Mouse (Mus musculus): ENCODE data around the gene Dennd2c. TPM values are rescaled to one million over a fixed set of nuclear protein-coding genes. Genes with fewer than 3 reads are reported as not detected.
"Not testable (repeated sequence)": the region's sequence is repeated elsewhere in the genome, so short reads cannot be mapped to it uniquely, and the experiment has no call there.

Gene Dennd2c
- polyA plus RNA-seq, 1 experiment from 2014 or later = 3.7 TPM

GRCm38 (mm10) chr3:103182821-103183220 lies 80.4 kb downstream of the Dennd2c start:
- Histone ChIP-seq H3K36me3 (ENCODE audit: control insufficient read depth, insufficient read depth, low read length) (peaks cover 2% of the 10 kb centered on the region; the same call in 1 of the 2 replicates), H3K27ac (replicated peaks; ENCODE audit: low read depth, low read length) (no peak overlapping the region), H3K4me1 (ENCODE audit: control insufficient read depth, insufficient read depth, low read length) (no peaks in the 10 kb centered on the region), H3K4me2 (ENCODE audit: low read depth, severe bottlenecking) (no peak overlapping the region), H3K27me3 (ENCODE audit: control insufficient read depth, insufficient read depth, low read length) (no peaks in the 10 kb centered on the region), H3K9ac (ENCODE audit: low read length) (no peak overlapping the region), H3K9me3 (ENCODE audit: control insufficient read depth, low read length) (no peaks in the 10 kb centered on the region), H3K4me3 (ENCODE audit: low read depth, low read length) (no peak overlapping the region)
- no peak for ATAC-seq (ENCODE audit: insufficient number of reproducible peaks, low FRiP score, low TSS enrichment, low read depth)
- DNase-seq (ENCODE audit: low spot score) = no peak
- WGBS = 87% methylated on average over 14 of the region's 14 CpGs

GRCm38 (mm10) chr3:103184467-103184866 lies 82.1 kb downstream of the Dennd2c start:
- not testable (repeated sequence) for H3K9me3 ChIP-seq (ENCODE audit: control insufficient read depth, low read length); H3K4me3 ChIP-seq (ENCODE audit: low read depth, low read length); ATAC-seq (ENCODE audit: insufficient number of reproducible peaks, low FRiP score, low TSS enrichment, low read depth); H3K4me2 ChIP-seq (ENCODE audit: low read depth, severe bottlenecking); H3K4me1 ChIP-seq (ENCODE audit: control insufficient read depth, insufficient read depth, low read length); H3K9ac ChIP-seq (ENCODE audit: low read length); H3K27ac ChIP-seq (replicated peaks; ENCODE audit: low read depth, low read length); H3K27me3 ChIP-seq (ENCODE audit: control insufficient read depth, insufficient read depth, low read length); DNase-seq (ENCODE audit: low spot score); H3K36me3 ChIP-seq (ENCODE audit: control insufficient read depth, insufficient read depth, low read length)

- Histone ChIP-seq H3K4me2 (ENCODE audit: low read depth, severe bottlenecking) (no peak overlapping the region), H3K4me3 (ENCODE audit: low read depth, low read length) (no peak overlapping the region), H3K27me3 (ENCODE audit: control insufficient read depth, insufficient read depth, low read length) (no peaks in the 10 kb centered on the region), H3K36me3 (ENCODE audit: control insufficient read depth, insufficient read depth, low read length) (no peaks in the 10 kb centered on the region), H3K4me1 (ENCODE audit: control insufficient read depth, insufficient read depth, low read length) (no peaks in the 10 kb centered on the region), H3K9me3 (ENCODE audit: control insufficient read depth, low read length) (no peaks in the 10 kb centered on the region; the same call in 1 of the 2 replicates), H3K9ac (ENCODE audit: low read length) (no peak overlapping the region), H3K27ac (replicated peaks; ENCODE audit: low read depth, low read length) (no peak overlapping the region)
- DNase-seq (ENCODE audit: low spot score) = no peak
- ATAC-seq (ENCODE audit: insufficient number of reproducible peaks, low FRiP score, low TSS enrichment, low read depth) = no peak
- WGBS = 58% methylated on average over 5 of the region's 5 CpGs
These were observed 86.0 kb downstream of the Dennd2c start for GRCm38 (mm10) chr3:103188451-103188850.

GRCm38 (mm10) chr3:103188856-103189255 lies 86.5 kb downstream of the Dennd2c start:
- no peak for ATAC-seq (ENCODE audit: insufficient number of reproducible peaks, low FRiP score, low TSS enrichment, low read depth)
- H3K27me3 ChIP-seq (ENCODE audit: control insufficient read depth, insufficient read depth, low read length) = no peaks in the 10 kb centered on the region

GRCm38 (mm10) chr3:103192161-103192560 lies 89.8 kb downstream of the Dennd2c start:
- ATAC-seq (ENCODE audit: insufficient number of reproducible peaks, low FRiP score, low TSS enrichment, low read depth) = no peak
- Histone ChIP-seq H3K36me3 (ENCODE audit: control insufficient read depth, insufficient read depth, low read length) (no peaks in the 10 kb centered on the region), H3K9ac (ENCODE audit: low read length) (no peak overlapping the region), H3K27ac (replicated peaks; ENCODE audit: low read depth, low read length) (no peak overlapping the region), H3K9me3 (ENCODE audit: control insufficient read depth, low read length) (no peaks in the 10 kb centered on the region; the same call in 1 of the 2 replicates), H3K4me2 (ENCODE audit: low read depth, severe bottlenecking) (no peak overlapping the region), H3K27me3 (ENCODE audit: control insufficient read depth, insufficient read depth, low read length) (no peaks in the 10 kb centered on the region), H3K4me1 (ENCODE audit: control insufficient read depth, insufficient read depth, low read length) (no peaks in the 10 kb centered on the region), H3K4me3 (ENCODE audit: low read depth, low read length) (no peak overlapping the region)
- WGBS = 91% methylated on average over 4 of the region's 4 CpGs
- no peak for DNase-seq (ENCODE audit: low spot score)

More at GRCm38 (mm10) chr3:103188856-103189255, 86.5 kb downstream of the Dennd2c start:
- H3K4me2 ChIP-seq (ENCODE audit: low read depth, severe bottlenecking) = no peak overlapping the region
- no peak overlapping the region for H3K4me3 ChIP-seq (ENCODE audit: low read depth, low read length)
- H3K4me1 ChIP-seq (ENCODE audit: control insufficient read depth, insufficient read depth, low read length) = no peaks in the 10 kb centered on the region
- no peaks in the 10 kb centered on the region; the same call in 1 of the 2 replicates for H3K9me3 ChIP-seq (ENCODE audit: control insufficient read depth, low read length)
- DNase-seq (ENCODE audit: low spot score) = no peak
- no peak overlapping the region for H3K27ac ChIP-seq (replicated peaks; ENCODE audit: low read depth, low read length)
- H3K9ac ChIP-seq (ENCODE audit: low read length) = no peak overlapping the region
- no peaks in the 10 kb centered on the region for H3K36me3 ChIP-seq (ENCODE audit: control insufficient read depth, insufficient read depth, low read length)
- WGBS = 91% methylated on average over 2 of the region's 2 CpGs

- H3K9ac ChIP-seq (ENCODE audit: low read length) = no peak overlapping the region
- no peaks in the 10 kb centered on the region for H3K4me1 ChIP-seq (ENCODE audit: control insufficient read depth, insufficient read depth, low read length)
- WGBS = 61% methylated on average over 1 of the region's 1 CpGs
These were observed 90.8 kb downstream of the Dennd2c start for GRCm38 (mm10) chr3:103193186-103193585.

GRCm38 (mm10) chr3:103196320-103196823 lies 94.0 kb downstream of the Dennd2c start:
- Histone ChIP-seq H3K9ac (ENCODE audit: low read length) (no peak overlapping the region), H3K4me3 (ENCODE audit: low read depth, low read length) (no peak overlapping the region), H3K27ac (replicated peaks; ENCODE audit: low read depth, low read length) (no peak overlapping the region), H3K4me2 (ENCODE audit: low read depth, severe bottlenecking) (no peak overlapping the region), H3K27me3 (ENCODE audit: control insufficient read depth, insufficient read depth, low read length) (no peaks in the 10 kb centered on the region), H3K36me3 (ENCODE audit: control insufficient read depth, insufficient read depth, low read length) (no peaks in the 10 kb centered on the region), H3K4me1 (ENCODE audit: control insufficient read depth, insufficient read depth, low read length) (no peaks in the 10 kb centered on the region), H3K9me3 (ENCODE audit: control insufficient read depth, low read length) (no peaks in the 10 kb centered on the region; the same call in 1 of the 2 replicates)
- WGBS = 80% methylated on average over 7 of the region's 7 CpGs
- DNase-seq (ENCODE audit: low spot score) (no peak), ATAC-seq (ENCODE audit: insufficient number of reproducible peaks, low FRiP score, low TSS enrichment, low read depth) (no peak)

More at GRCm38 (mm10) chr3:103193186-103193585, 90.8 kb downstream of the Dennd2c start:
- H3K4me2 ChIP-seq (ENCODE audit: low read depth, severe bottlenecking) = no peak overlapping the region
- ATAC-seq (ENCODE audit: insufficient number of reproducible peaks, low FRiP score, low TSS enrichment, low read depth) (no peak), DNase-seq (ENCODE audit: low spot score) (no peak)
- no peak overlapping the region for H3K4me3 ChIP-seq (ENCODE audit: low read depth, low read length)
- no peaks in the 10 kb centered on the region for H3K27me3 ChIP-seq (ENCODE audit: control insufficient read depth, insufficient read depth, low read length)
- no peaks in the 10 kb centered on the region for H3K36me3 ChIP-seq (ENCODE audit: control insufficient read depth, insufficient read depth, low read length)
- no peak overlapping the region for H3K27ac ChIP-seq (replicated peaks; ENCODE audit: low read depth, low read length)
- H3K9me3 ChIP-seq (ENCODE audit: control insufficient read depth, low read length) = no peaks in the 10 kb centered on the region; the same call in 1 of the 2 replicates

GRCm38 (mm10) chr3:103199386-103199785 lies 97.0 kb downstream of the Dennd2c start:
- Histone ChIP-seq H3K27ac (replicated peaks; ENCODE audit: low read depth, low read length) (no peak overlapping the region), H3K27me3 (ENCODE audit: control insufficient read depth, insufficient read depth, low read length) (no peaks in the 10 kb centered on the region), H3K9me3 (ENCODE audit: control insufficient read depth, low read length) (no peaks in the 10 kb centered on the region), H3K4me3 (ENCODE audit: low read depth, low read length) (no peak overlapping the region), H3K4me2 (ENCODE audit: low read depth, severe bottlenecking) (no peak overlapping the region), H3K36me3 (ENCODE audit: control insufficient read depth, insufficient read depth, low read length) (no peaks in the 10 kb centered on the region), H3K4me1 (ENCODE audit: control insufficient read depth, insufficient read depth, low read length) (no peaks in the 10 kb centered on the region), H3K9ac (ENCODE audit: low read length) (no peak overlapping the region)
- no peak for DNase-seq (ENCODE audit: low spot score)
- 82% methylated on average over 5 of the region's 5 CpGs for WGBS
- no peak for ATAC-seq (ENCODE audit: insufficient number of reproducible peaks, low FRiP score, low TSS enrichment, low read depth)

GRCm38 (mm10) chr3:103201105-103201504 lies 98.7 kb downstream of the Dennd2c start:
- not testable (repeated sequence) for H3K27me3 ChIP-seq (ENCODE audit: control insufficient read depth, insufficient read depth, low read length); H3K36me3 ChIP-seq (ENCODE audit: control insufficient read depth, insufficient read depth, low read length); H3K4me1 ChIP-seq (ENCODE audit: control insufficient read depth, insufficient read depth, low read length); H3K9ac ChIP-seq (ENCODE audit: low read length); DNase-seq (ENCODE audit: low spot score); ATAC-seq (ENCODE audit: insufficient number of reproducible peaks, low FRiP score, low TSS enrichment, low read depth); H3K27ac ChIP-seq (replicated peaks; ENCODE audit: low read depth, low read length); H3K9me3 ChIP-seq (ENCODE audit: control insufficient read depth, low read length); H3K4me2 ChIP-seq (ENCODE audit: low read depth, severe bottlenecking); H3K4me3 ChIP-seq (ENCODE audit: low read depth, low read length)
- 94% methylated on average over 7 of the region's 7 CpGs for WGBS

Data from limb, embryonic 11.5 days (tissue).